Mouse (Mus musculus): ENCODE measurements around the gene Hdgfl3. TPM values are rescaled to one million over a fixed set of nuclear protein-coding genes. Genes with fewer than 3 reads are reported as not detected.

Gene Hdgfl3
- total RNA-seq (2021), result 10 to 100 TPM; 11.6 to 12.0 TPM
- long read RNA-seq, experiment 1, full-length matches to known transcripts, result 13 of 19 reads
- long read RNA-seq, experiment 1, partial matches to known transcripts, result 0 of 19 reads
- long read RNA-seq, experiment 1, other reads (novel, unspliced or antisense), result 6 of 19 reads
- long read RNA-seq, experiment 2, partial matches to known transcripts, result 0 of 1 reads
- long read RNA-seq, experiment 2, other reads (novel, unspliced or antisense), result 1 of 1 reads

GRCm38 (mm10) chr7:81934267-81934745 lies at the start of gene Hdgfl3:
Gene Hdgfl3 (minus strand): TSS chr7:81934473.
- peak; percentile 85 to 89 for DNase-seq

- no peak for DNase-seq
Measured at GRCm38 (mm10) chr7:81983651-81984050, 49.4 kb upstream of the Hdgfl3 start.

GRCm38 (mm10) chr7:81978304-81978703 lies 44.0 kb upstream of the Hdgfl3 start:
- DNase-seq, result no peak

GRCm38 (mm10) chr7:81974616-81975015 lies 40.3 kb upstream of the Hdgfl3 start:
- DNase-seq, result no peak

GRCm38 (mm10) chr7:81973939-81974338 lies 39.7 kb upstream of the Hdgfl3 start:
- no peak for DNase-seq

- DNase-seq, result no peak
Measured at GRCm38 (mm10) chr7:81973339-81973738, 39.1 kb upstream of the Hdgfl3 start.

GRCm38 (mm10) chr7:81968975-81969374 lies 34.7 kb upstream of the Hdgfl3 start:
- DNase-seq, result no peak

- DNase-seq, result peak in 1 of 2 experiments; percentile 8
Measured at GRCm38 (mm10) chr7:81968451-81968850, 34.2 kb upstream of the Hdgfl3 start.

GRCm38 (mm10) chr7:81966195-81966594 lies 31.9 kb upstream of the Hdgfl3 start:
- no peak for DNase-seq

GRCm38 (mm10) chr7:81959704-81960103 lies 25.4 kb upstream of the Hdgfl3 start:
- peak; percentile 5 to 45 for DNase-seq

GRCm38 (mm10) chr7:81954208-81954846 lies 20.1 kb upstream of the Hdgfl3 start:
- peak; percentile 7 to 44 for DNase-seq

- DNase-seq, result no peak
Measured at GRCm38 (mm10) chr7:81950499-81950898, 16.2 kb upstream of the Hdgfl3 start.

GRCm38 (mm10) chr7:81945398-81945797 lies 11.1 kb upstream of the Hdgfl3 start:
- no peak for DNase-seq

GRCm38 (mm10) chr7:81934806-81935205 lies 533 bp upstream of the Hdgfl3 start:
- no peak for DNase-seq

- peak; percentile 76 to 81 for DNase-seq
Measured at GRCm38 (mm10) chr7:81933601-81934266, 539 bp downstream of the Hdgfl3 start.

- peak in 1 of 2 experiments; percentile 9 for DNase-seq
Measured at GRCm38 (mm10) chr7:81933061-81933600, 1.1 kb downstream of the Hdgfl3 start.

GRCm38 (mm10) chr7:81932521-81933045 lies 1.7 kb downstream of the Hdgfl3 start:
- DNase-seq, result peak in 1 of 2 experiments; percentile 5

- no peak for DNase-seq
Measured at GRCm38 (mm10) chr7:81928998-81929397, 5.3 kb downstream of the Hdgfl3 start.

GRCm38 (mm10) chr7:81921379-81921952 lies 12.8 kb downstream of the Hdgfl3 start:
- no peak for DNase-seq

GRCm38 (mm10) chr7:81920314-81920713 lies 14.0 kb downstream of the Hdgfl3 start:
- DNase-seq, result no peak

GRCm38 (mm10) chr7:81918316-81918715 lies 16.0 kb downstream of the Hdgfl3 start:
- DNase-seq, result no peak

- DNase-seq, result no peak
Measured at GRCm38 (mm10) chr7:81904926-81905325, 29.3 kb downstream of the Hdgfl3 start.

Measured in adrenal gland, postnatal 36 days (tissue).